Mouse (Mus musculus): ENCODE data around the gene Nthl1. TPM values are rescaled to one million over a fixed set of nuclear protein-coding genes. Genes with fewer than 3 reads are reported as not detected.

Gene Nthl1
- total and polyA plus RNA-seq, 2 experiments = 8.1 to 11.5 TPM

GRCm38 (mm10) chr17:24591695-24592094, 40.8 kb upstream of the Nthl1 start:
- no peaks in the 10 kb centered on the region for H3K4me1 ChIP-seq (ENCODE audit: control insufficient read depth, insufficient read depth, low read length)
- no peak for DNase-seq (ENCODE audit: extremely low read depth, low read depth, low spot score)
- no peak overlapping the region for H3K4me3 ChIP-seq (ENCODE audit: insufficient read depth, low read depth, low read length)
- TF ChIP-seq POLR2A (IDR thresholded peaks at IDR 0.05; ENCODE audit: extremely low read depth, insufficient read depth, low read length) (no peak), CTCF (IDR thresholded peaks at IDR 0.05; ENCODE audit: low read depth, low read length) (no peak)
- H3K36me3 ChIP-seq (ENCODE audit: control insufficient read depth, insufficient read depth, low read length) = peaks cover 27% of the 10 kb centered on the region
- 98% methylated on average over 5 of the region's 5 CpGs for whole genome bisulfite sequencing
- H3K27ac ChIP-seq (replicated peaks; ENCODE audit: insufficient read depth, low read depth, low read length) = no peak overlapping the region
- H3K79me2 ChIP-seq (ENCODE audit: control insufficient read depth, insufficient read depth, low read length) = no peaks in the 10 kb centered on the region
- no peak overlapping the region for H3K9ac ChIP-seq (ENCODE audit: low read depth, low read length)
- H3K27me3 ChIP-seq (ENCODE audit: control insufficient read depth, insufficient read depth, low read length) = no peaks in the 10 kb centered on the region

- Histone ChIP-seq H3K4me1 (ENCODE audit: control insufficient read depth, insufficient read depth, low read length) (no peaks in the 10 kb centered on the region), H3K4me3 (ENCODE audit: insufficient read depth, low read depth, low read length) (no peak overlapping the region), H3K79me2 (ENCODE audit: control insufficient read depth, insufficient read depth, low read length) (no peaks in the 10 kb centered on the region), H3K9ac (ENCODE audit: low read depth, low read length) (no peak overlapping the region), H3K27ac (replicated peaks; ENCODE audit: insufficient read depth, low read depth, low read length) (no peak overlapping the region), H3K36me3 (ENCODE audit: control insufficient read depth, insufficient read depth, low read length) (peaks cover 21% of the 10 kb centered on the region), H3K27me3 (ENCODE audit: control insufficient read depth, insufficient read depth, low read length) (no peaks in the 10 kb centered on the region)
- DNase-seq (ENCODE audit: extremely low read depth, low read depth, low spot score) = no peak
- WGBS = 86% methylated on average over 5 of the region's 5 CpGs
- no peak for TF ChIP-seq CTCF (IDR thresholded peaks at IDR 0.05; ENCODE audit: low read depth, low read length)
- TF ChIP-seq POLR2A (IDR thresholded peaks at IDR 0.05; ENCODE audit: extremely low read depth, insufficient read depth, low read length) = no peak
These were observed 39.2 kb upstream of the Nthl1 start for GRCm38 (mm10) chr17:24593248-24593647.

DNA sequence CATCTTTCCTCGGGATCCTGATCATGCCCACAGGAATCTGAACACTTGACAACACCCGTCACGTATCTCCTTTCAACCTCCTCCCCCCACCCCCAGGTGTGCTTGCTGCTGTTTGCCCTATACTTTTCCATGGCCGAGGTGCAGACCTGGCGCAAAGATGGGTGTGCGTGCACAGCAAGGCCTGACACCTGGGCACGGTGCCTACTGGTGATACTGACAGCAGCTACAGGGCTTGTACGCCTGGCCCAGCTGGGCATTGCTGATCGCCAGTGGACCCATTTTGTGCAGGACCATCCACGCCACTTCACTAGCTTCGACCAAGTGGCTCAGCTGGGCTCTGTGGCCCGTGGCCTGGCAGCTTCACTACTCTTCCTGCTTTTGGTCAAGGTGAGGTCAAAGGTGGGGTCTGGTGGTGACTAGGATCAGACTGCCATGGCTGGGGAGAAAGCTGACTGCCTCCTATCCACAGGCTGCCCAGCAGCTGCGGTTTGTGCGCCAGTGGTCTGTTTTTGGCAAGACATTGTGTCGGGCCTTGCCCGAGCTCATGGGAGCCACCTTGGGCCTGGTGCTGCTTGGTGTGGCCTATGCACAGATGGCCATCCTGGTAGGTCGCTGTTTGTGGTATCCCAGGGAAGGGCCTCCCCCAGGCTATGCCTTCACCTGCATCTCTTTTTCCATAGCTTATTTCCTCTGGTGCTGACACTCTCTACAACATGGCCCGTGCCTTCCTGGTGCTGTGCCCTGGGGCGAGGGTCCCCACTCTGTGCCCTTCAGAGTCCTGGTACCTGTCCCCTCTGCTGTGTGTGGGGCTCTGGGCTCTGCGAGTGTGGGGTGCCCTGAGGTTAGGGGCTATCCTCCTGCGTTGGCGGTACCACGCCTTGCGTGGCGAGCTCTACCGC, 38.2 kb upstream of the Nthl1 start:
- TF ChIP-seq POLR2A (IDR thresholded peaks at IDR 0.05; ENCODE audit: extremely low read depth, insufficient read depth, low read length) (no peak), CTCF (IDR thresholded peaks at IDR 0.05; ENCODE audit: low read depth, low read length) (no peak)
- 93% methylated on average over 26 of the region's 26 CpGs for WGBS
- H3K27ac ChIP-seq (replicated peaks; ENCODE audit: insufficient read depth, low read depth, low read length) = no peak overlapping the region
- no peak overlapping the region for H3K4me3 ChIP-seq (ENCODE audit: insufficient read depth, low read depth, low read length)
- DNase-seq (ENCODE audit: extremely low read depth, low read depth, low spot score) = no peak
- no peaks in the 10 kb centered on the region for H3K79me2 ChIP-seq (ENCODE audit: control insufficient read depth, insufficient read depth, low read length)
- peaks cover 19% of the 10 kb centered on the region for H3K36me3 ChIP-seq (ENCODE audit: control insufficient read depth, insufficient read depth, low read length)
- H3K9ac ChIP-seq (ENCODE audit: low read depth, low read length) = no peak overlapping the region
- no peaks in the 10 kb centered on the region for H3K27me3 ChIP-seq (ENCODE audit: control insufficient read depth, insufficient read depth, low read length)
- no peaks in the 10 kb centered on the region for H3K4me1 ChIP-seq (ENCODE audit: control insufficient read depth, insufficient read depth, low read length)

DNA sequence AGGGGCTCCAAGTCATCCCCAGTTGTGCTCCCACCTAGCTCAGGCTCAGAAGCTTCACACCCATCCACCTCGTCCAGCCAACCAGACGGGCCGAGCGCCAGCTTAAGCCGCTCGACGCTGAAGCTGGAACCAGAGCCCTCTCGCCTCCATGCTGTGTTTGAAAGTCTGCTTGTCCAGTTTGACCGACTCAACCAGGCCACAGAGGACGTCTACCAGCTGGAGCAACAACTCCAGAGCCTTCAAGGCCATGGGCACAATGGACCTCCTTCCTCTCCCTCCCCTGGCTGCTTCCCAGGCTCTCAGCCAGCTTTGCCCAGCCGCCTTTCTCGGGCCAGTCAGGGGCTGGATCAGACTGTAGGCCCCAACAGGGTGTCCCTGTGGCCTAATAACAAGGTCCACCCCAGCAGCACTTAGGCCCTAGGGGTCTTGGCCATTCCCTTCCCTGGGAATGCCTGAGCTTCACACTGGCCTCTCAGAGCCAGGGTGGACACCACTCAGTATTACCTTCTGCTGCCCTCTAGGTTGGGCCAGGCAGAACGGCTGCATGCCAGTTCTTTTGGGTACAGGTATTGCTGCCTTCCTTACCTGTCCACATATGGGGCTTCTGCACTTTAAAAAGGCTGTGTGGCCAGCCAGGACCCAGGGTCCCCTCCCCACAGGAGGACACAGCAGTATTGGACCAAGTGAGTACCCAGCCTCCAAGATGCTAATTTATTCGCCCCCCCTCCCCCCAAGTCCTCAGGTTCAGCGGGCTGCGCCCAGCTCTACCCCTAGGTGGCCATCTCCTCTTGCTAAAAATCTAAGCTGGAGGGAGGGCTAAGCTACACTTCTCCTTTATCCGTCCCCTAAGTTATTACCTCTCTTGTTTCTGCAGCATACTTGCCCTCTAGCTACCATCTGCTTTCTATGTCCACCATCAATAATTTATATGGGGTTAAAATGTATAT, 37.1 kb upstream of the Nthl1 start:
- Histone ChIP-seq H3K4me1 (ENCODE audit: control insufficient read depth, insufficient read depth, low read length) (no peaks in the 10 kb centered on the region), H3K27me3 (ENCODE audit: control insufficient read depth, insufficient read depth, low read length) (no peaks in the 10 kb centered on the region), H3K36me3 (ENCODE audit: control insufficient read depth, insufficient read depth, low read length) (peaks cover 17% of the 10 kb centered on the region), H3K79me2 (ENCODE audit: control insufficient read depth, insufficient read depth, low read length) (no peaks in the 10 kb centered on the region), H3K4me3 (ENCODE audit: insufficient read depth, low read depth, low read length) (no peak overlapping the region), H3K27ac (replicated peaks; ENCODE audit: insufficient read depth, low read depth, low read length) (no peak overlapping the region), H3K9ac (ENCODE audit: low read depth, low read length) (no peak overlapping the region)
- 82% methylated on average over 17 of the region's 17 CpGs for WGBS
- TF ChIP-seq CTCF (IDR thresholded peaks at IDR 0.05; ENCODE audit: low read depth, low read length) (0 out of 2 replicates have a peak, but pooled peaks have one; percentile 20), POLR2A (IDR thresholded peaks at IDR 0.05; ENCODE audit: extremely low read depth, insufficient read depth, low read length) (no peak)
- no peak for DNase-seq (ENCODE audit: extremely low read depth, low read depth, low spot score)

- DNase-seq (ENCODE audit: extremely low read depth, low read depth, low spot score) = no peak
- no peak for TF ChIP-seq POLR2A (IDR thresholded peaks at IDR 0.05; ENCODE audit: extremely low read depth, insufficient read depth, low read length)
- no peak for TF ChIP-seq CTCF (IDR thresholded peaks at IDR 0.05; ENCODE audit: low read depth, low read length)
- peaks cover 17% of the 10 kb centered on the region for H3K36me3 ChIP-seq (ENCODE audit: control insufficient read depth, insufficient read depth, low read length)
- no peak overlapping the region for H3K4me3 ChIP-seq (ENCODE audit: insufficient read depth, low read depth, low read length)
- no peak overlapping the region for H3K9ac ChIP-seq (ENCODE audit: low read depth, low read length)
- no peak overlapping the region for H3K27ac ChIP-seq (replicated peaks; ENCODE audit: insufficient read depth, low read depth, low read length)
- no peaks in the 10 kb centered on the region for H3K79me2 ChIP-seq (ENCODE audit: control insufficient read depth, insufficient read depth, low read length)
- 86% methylated on average over 5 of the region's 5 CpGs for WGBS
- no peaks in the 10 kb centered on the region for H3K27me3 ChIP-seq (ENCODE audit: control insufficient read depth, insufficient read depth, low read length)
- no peaks in the 10 kb centered on the region for H3K4me1 ChIP-seq (ENCODE audit: control insufficient read depth, insufficient read depth, low read length)
These were observed 36.4 kb upstream of the Nthl1 start for GRCm38 (mm10) chr17:24596073-24596466.
